Mouse (Mus musculus): Measurements from ENCODE around the gene Smurf2.

Smurf2 gene

DNA sequence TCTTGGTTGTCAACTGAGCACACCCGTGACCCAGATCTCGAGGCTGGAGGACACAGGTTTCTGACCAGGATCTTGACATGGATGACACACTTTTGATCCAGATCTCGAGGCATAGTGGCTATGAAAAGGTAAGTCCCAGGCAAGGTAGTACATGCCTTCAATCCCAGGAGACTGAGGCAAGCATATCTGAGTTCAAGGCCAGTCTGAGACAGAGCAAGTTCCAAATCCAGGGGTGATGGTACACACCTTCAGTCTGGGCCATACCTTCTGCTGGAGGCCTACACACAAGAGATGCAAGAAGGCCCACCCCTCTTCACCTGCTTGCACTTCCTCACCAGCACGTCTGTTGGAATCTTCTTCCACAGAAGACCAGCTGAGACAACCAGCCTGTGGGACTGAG, 14.8 kb downstream of the Smurf2 start:
- no peak for DNase-seq

DNA sequence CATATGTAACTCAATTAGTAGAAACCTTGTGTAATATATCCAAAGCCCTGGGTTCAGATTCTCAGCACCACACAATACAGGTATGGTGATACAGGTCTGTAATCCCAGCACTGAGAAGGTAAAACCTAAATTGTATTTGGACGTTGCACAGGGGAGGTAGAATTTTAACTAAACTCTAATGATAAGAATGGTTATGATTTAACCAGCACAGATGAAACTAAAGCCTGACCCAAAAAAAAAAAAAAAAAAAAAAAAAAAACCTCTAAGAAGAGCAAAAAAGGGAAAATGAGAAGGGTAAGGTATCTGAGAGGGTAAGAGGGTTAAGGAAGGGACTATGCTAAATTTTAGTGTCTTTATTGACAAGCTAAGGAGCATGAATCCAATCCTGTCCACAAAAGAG, 20.7 kb downstream of the Smurf2 start:
- DNase-seq = no peak

DNA sequence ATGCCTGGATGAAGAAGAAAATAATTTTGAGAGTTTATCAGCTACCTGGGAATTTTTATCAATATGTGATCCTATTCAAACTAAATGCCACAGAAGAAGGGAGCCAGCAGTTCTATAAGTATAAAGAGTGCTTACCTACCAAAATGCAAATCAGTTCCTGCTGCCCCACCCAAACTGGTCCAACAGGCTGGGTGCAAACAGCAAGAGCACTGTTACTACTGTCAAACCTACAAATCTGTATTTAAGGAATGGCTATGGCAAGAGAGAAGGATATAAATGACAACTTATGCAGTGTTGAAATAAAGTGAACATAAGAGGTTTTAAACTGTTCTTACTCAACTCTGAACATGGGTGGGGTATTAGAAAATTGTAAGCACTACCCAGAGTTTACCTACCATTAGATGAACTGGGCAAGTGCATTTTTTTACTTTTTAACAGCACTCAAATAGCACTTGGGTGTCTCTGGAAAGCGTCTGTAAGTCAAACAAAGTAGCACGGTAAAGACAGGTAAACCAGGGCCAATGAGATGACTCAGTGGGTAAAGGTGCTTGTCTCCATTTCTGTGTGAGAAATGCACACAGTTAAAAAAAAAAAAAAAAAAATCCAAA, 23.9 kb downstream of the Smurf2 start:
- DNase-seq = no peak

DNA sequence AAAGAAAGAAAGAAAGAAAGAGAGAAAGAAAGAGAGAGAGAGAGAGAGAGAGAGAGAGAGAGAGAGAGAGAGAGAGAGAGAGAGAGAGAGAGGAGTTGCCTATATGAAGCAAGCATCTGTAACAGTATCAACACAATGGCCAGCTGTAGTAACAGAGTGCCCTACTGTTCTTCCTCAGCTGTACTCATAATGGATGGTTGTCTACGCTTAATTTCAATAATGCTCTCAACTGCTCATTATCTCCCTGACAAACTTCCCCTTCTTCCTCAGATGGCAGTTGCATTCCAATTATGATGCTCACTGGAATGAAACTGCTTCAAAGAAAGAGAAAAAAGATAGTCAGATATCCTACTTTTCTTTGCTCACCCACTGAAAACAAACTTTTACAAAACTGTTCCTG, 36.9 kb downstream of the Smurf2 start:
- no peak for DNase-seq

DNA sequence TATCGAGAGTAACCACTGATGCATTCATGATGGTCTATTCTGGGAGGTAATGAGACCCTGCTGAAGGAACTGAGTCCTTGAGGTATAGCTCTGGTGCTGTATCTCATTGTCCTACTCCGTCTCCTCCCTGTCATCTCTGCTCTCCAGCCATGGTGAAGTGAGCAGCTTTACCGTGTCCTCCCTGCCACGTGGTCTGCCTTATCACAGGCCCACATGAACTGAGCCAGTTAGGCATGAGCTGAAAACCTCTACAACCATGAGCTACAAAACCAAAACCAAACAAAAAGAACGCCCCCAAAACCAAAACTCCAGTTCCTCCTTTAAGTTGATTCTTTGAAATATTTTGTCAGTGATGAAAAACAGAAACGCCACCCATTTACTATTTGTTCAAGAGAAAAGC, 47.9 kb downstream of the Smurf2 start:
- no peak for DNase-seq

DNA sequence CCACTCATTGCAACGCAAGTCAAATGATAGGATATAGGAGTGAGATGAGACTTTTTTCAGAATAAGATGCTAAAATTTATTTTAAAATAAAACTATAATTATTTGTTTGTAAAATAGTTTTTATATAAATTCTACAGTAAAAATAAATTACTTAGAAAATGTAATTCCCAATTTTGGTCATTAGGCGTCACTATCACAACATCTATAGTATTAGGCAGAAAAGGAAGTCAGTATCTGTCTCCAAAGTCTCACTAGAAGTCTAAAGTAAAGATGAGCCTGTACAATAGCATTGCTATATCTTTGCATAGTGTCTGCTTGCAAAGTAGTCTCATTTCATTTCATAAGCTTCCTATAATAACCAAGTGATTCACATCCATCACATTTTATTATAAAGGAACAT, 69.1 kb downstream of the Smurf2 start:
- DNase-seq = no peak

DNA sequence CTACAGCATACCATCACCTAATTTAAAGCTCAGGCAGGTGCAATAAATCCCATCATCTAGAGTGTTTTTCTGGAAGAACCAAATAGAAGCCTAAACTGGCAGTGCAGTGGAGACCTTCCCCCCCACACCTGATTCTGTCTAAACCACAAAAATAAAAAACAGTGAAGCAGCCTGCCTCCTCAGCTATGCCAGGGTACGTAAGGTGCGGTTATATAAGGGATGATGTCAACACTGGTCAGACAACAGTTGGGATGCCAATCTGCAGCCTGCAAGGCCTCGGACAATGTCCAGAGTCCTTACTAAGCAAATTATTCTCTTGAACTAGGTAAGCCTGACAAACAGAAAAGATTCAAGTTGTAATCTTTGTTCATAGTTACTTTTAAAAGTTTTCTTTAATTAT, 78.5 kb downstream of the Smurf2 start:
- DNase-seq = peak; percentile 30 to 73

DNA sequence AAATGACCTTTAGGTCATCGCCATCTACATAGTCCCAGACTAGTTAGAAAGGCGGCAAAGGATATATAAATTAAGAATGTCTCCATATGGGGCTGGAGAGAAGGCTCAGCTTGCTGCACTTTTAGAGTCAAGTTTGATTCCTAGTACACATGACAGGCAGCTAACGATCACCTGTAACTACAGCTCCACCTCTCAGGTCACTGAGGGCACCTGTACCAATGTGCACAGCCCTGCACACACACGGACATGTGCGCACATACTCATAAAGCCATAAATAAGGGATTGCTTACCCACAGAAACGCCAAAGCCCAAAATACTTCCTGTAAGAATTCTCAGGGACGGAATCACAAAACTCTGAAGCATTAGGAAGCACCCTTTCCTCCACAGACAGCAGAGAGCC, 92.4 kb downstream of the Smurf2 start:
- no peak for DNase-seq

DNA sequence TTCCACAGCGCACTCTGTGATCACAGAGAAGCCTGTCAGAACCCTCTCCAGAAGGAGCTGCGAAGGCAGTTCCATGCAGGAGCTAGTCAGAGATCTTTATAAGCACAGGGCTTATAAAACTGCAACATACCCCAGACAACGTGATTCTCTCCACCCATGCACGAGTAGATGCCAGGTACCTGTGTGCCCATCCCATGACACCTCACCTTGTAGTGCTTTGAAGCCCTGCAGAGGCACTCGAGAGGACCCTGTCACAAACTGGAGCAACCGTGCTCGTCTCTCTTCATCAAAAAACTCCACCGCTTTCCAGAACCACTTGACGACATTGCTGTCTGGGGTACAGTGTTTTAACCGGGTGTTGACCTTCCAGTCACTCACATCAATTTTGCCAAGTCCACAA, 96.1 kb downstream of the Smurf2 start:
- no peak for DNase-seq

DNA sequence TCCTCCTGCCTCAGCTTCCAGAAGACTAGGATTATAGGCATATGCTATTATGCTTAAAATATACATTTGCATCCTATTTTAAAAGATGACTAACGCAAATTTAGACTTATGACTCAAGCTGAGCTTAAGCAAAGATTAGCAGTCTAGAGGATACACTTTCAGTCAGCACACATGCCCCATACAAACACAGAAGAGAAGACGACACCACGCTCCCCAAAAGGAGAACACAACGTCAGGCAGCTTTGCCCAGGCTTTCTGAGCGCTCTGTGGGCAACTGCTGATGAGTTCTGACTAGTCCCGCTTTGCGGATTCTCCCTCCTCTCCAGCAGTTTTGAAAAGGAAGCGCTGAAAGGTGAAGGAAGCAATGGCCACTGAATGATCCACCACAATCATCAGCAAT, 96.8 kb downstream of the Smurf2 start:
- no peak for DNase-seq

DNA sequence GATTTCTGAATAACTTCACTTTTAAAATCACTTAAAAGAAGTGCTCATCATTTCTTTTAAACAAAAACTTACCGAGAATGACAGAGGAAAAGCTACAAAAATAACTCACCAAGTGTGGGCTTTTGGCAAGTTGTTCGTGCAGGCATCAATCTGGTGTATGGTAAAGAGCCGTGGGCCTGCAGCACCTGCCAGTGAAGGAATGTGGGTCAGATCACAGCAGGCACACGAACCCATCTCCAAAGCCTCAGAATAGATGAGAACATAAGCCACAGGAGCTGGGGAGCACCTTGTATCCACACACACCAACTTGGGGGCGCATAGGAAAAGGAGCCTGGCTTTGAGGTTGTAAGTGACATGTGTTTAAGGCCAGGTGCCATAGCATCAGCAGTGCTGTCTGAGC, 97.6 kb downstream of the Smurf2 start:
- DNase-seq = no peak

DNA sequence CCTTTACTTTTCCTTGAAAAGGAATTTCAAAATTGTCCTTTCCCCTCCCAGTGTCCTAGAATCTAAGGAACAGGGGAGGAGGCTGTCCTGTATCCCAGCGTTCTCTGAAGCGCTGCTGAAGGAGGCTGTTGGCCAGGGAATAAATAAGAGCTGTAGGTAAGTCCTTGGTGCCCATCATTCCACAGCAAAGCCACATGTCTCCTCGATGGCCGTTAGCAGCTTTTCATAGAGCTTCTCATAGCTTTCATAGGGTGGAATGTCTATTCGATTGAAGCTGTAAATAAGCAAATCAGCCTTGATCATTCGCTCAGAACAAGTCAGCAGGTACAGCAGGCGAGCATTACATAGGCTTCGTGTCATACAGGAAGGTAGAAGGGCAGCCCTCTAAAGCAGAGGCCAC, 98.0 kb downstream of the Smurf2 start:
- no peak for DNase-seq

DNA sequence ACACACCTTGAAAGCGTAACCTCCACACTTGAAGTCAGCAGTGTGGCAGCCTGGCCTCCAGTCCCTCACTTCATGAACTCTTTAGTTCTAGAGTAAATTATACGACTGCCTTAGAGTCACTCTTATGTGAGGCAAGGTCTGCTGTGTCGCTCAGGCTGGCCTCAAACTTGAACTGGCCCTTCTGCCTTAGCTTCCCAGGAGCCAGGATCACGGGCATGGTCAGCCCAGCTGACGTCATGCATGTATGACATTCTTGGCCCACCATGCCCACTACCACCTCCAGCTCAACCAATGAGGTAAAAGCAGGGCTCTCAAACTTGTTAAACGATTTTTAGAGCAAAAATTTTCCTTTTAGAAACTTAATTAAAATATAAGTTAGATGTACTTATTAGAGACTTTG, 99.1 kb downstream of the Smurf2 start:
- DNase-seq = no peak

DNA sequence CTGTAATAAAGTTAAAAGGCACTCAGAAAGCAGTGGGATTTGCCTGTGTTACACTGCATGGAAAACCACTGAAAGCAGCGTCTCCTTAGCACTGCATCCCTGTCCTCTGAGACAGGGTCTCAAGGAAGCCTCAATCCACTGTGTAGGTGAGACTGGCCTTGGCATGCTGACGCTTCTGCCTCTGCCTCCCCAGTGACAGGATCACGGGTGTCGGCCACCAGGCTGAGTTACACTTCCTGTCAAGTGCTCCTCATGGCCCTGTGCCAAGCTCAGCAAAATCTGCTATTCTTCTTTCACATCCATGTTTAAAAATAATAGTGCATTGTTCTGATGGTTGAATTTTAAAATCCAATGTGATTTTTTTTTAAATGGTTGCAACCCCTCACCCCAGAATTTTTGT, 99.5 kb downstream of the Smurf2 start:
- DNase-seq = peak; percentile 79 to 88

DNA sequence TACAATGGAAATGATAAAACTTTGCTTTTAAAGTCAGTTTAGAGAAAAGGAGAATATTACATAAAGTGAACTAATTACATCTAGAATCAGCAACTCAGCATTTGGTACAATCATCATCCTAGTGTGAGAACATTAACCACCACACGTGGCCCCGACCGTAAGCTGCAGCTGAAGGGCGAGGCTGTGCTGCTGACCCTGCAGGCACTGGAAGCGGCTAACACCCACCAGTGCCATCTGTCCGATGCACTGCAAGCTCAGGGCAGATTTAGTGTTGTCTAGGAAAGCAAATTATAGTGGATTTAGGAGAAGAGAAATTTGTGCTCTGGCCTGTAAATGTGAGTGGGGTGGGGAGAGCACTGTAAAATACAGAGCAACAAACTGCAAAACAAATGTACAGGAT, 100.3 kb downstream of the Smurf2 start:
- DNase-seq = peak; percentile 26 to 29

DNA sequence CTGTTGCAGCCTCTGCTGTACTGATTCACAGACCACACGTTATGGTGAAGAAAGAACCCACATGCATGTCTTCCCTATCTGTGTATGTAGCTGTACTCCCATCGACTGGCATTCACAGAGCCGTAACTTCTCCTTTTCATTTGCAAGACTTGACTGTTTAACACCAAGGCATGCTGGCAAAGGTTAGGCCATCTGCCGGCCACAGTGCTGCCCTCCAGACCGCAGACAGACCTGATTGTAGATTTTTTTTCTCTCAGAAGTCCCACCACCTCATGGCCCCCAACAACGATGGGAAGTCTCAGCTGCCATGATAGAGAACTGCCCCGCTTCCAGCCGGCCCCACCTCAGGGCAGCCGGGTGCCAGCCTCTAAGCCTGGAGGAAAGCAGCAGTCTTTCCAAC, 100.9 kb downstream of the Smurf2 start:
- no peak for DNase-seq

DNA sequence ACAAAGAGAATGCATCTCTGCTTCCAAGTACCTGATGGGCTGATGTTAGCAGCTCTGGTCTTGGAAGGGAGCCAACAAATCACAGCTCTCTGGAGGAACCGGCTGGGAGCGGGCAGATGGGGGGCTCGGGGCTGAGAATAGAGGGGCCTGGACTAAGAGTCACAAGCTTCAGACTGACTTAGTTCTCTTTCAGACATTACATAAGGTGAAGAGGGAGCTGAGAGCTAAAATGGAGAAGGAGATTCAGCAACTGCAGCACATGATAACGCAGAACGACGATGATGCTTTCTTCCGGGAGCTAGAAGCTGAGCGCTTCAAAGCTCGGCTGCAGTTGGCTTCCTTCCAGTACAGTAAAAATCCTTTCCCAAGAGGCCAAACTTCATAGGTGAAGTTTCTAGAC, 102.2 kb downstream of the Smurf2 start:
- peak; percentile 51 to 57 for DNase-seq

DNA sequence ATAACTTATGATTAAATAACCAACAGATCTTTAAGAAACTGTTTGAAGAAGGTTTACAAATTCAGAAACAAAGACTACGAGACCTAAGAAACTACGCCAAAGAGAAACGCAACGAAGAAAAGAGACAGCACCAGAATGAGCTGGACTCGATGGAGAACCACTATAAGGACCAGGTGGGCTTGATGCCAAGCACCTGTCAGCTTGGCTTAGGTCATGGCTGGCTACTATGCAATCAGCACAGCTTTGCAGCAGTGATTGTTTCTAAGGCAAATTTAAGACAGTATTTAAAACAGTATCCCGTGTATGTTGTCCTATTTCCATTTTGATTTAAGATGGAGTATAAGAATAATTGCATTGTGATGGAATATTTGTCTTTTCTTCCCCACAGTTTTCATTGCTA, 102.7 kb downstream of the Smurf2 start:
- DNase-seq = no peak

DNA sequence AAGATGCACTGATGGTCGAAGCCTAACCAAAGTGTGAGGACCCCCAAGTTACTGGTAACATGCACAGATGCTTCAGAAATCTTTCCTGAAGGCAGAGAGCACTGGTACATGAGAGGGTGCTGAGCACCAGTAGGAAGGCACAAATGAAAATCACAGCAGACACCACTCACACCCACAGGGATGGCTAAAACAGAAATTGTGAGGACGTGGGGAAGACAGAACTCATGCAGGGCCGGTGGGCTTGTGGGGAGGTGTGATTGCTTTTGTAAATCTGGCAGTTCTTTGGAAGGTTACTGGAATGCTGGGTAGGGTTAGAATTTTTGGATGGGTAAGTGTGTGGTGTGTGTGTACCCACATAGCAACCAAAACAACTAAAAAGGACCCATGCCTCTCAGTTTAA, 103.4 kb downstream of the Smurf2 start:
- DNase-seq = no peak

DNA sequence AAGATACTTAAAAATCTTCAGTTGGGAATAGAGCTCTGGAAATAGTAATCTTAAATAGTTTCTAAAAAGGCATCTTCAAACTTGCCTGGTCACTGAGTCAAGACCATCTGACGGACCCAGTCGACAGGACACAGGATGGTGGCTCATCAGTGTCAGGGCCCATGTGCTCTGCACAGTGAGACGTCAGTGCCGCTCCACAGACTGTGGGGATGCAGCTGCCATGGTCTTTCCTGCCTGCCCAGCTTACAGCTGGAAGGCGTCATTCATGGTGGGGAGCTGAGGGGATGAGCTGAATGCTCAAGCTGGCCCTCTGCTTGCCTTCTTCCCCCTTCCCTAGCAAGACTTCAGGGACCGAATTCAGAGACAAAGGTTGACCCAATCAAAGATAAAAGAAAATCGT, 104.2 kb downstream of the Smurf2 start:
- no peak for DNase-seq

DNA sequence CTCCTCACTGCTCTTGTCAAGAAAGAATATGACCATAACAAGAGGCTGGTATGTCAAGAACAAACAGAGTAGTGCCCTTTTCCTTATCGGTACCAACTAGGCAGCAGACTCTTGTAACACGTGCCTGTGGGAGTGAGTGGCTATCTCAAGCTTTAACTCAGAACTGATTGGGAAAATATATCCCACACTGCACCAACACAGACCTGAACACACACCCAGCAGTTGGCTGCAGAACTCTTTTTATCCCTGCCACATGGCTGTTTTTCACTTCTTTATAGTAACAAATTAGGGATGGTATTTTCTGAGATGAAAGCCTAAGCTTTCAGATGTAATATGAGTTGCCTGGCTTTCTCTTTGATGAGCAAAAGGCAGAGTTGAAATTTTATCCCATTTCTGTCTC, 104.8 kb downstream of the Smurf2 start:
- DNase-seq = no peak

DNA sequence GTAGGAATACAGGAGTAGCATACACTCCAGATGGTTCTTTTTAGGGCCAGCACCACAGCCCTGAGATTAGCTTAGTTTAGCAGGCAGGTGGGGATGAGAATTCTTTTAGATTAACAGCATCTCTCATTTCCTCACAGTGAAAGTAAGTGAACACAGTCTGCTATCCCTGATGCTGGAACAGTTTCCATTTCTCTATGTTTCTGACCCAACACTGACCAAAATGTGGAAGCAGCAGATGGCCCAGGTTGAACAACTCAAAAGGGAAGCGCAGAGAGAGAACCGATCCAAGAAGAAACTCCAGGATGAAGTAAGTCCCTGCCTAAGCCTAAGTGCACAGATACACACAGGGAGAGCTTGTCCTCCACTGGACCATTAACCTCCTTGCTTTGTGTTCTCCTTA, 105.2 kb downstream of the Smurf2 start:
- DNase-seq = no peak

DNA sequence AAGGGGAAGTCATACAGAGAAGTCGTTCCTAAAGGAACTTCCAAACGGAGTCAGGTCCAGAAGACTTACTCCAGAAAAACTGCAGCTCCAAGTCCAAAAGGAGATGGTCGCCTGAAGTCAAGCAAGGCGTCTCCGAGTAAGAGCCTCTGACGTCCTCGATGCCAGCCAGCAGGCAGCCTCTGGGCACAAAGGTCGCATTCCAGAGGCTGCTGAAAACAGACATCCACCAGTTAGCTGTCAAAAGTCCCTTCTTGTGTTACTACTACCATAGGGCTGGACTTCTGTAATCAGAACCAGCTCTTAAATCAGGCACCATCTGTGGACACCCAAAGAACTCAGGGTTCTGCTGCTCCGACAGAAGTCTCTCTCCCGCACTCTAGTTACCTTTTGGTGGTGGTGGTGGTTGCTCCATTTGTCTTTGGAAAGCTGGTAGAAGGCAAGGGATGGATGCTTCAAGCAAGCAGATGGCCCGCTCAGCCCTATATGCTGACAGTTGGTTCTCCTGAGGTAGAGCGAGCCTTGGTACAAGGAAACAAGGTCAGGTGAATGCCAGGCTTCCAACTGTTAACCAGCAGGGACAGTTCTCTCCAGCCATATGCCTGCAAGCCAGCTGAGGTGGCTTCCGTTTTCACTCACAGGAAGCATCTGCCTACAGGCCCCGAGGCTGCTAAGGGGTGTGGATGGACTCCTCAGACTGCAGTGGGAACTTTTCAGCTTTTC, 105.8 kb downstream of the Smurf2 start:
- peak; percentile 73 to 82 for DNase-seq

DNA sequence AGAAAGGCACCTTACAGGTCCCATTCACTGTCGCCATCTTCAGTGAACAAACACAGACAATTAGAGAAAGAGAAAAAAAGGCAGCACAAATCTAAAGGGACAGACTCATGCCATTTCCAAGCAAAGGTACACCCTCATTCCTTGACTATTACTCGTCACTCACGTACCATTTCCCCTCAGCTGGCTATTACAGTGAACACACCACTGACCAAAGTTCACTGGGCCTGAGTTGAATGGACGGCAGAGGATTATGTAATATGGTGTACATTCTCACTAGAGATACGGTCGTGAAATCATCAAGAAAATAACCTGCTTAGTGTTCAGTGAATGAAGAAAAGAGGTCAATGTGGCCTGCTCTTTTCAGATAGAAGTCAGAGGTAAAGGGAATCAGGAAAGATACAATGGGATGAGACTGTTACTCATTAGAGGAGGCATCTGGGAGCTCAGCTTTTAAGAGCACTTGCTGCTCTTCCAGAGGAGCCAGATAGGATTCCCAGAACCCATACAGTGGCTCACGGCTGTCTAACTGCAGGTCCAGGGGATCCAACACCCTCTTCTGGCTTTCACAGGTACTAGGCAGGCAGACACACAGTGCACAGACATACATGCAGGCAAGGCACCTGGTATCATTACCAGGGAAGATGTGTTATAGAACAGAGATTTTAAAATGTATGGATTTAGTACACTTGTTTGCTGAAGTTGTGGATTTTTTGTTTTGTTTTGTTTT, 107.9 kb downstream of the Smurf2 start:
- DNase-seq = peak; percentile 47 to 69

Measured in kidney, postnatal 36 days (tissue).